Mouse (Mus musculus) myocyte (in vitro differentiated cells): ENCODE data around the gene Ranbp17.

ENCODE experiments used
- MYOD1 ChIP-seq, 3 experiments: IDR thresholded peaks; one replicate each; pipeline ENCODE4 v1.6.1; 2011; ENCODE audit warnings: control low read depth in 2 of 3, low read depth in 2 of 3, mild to moderate bottlenecking in 2 of 3, moderate library complexity in 1 of 3; ENCODE audit not compliant: insufficient read length in 2 of 3, control insufficient read depth in 1 of 3
- MYOG ChIP-seq, 3 experiments: IDR thresholded peaks; one replicate each; pipeline ENCODE4 v1.6.1; 2011; ENCODE audit warnings: control low read depth in 2 of 3, low read depth in 2 of 3, mild to moderate bottlenecking in 2 of 3; ENCODE audit not compliant: insufficient read length in 2 of 3, control insufficient read depth in 1 of 3, insufficient read depth in 1 of 3
- POLR2A ChIP-seq: IDR thresholded peaks from one replicate; pipeline ENCODE4 v1.6.1; 2011; ENCODE audit warnings: low read depth, mild to moderate bottlenecking, control low read depth, moderate library complexity; ENCODE audit not compliant: insufficient read length

- TF ChIP-seq POLR2A (no peak), MYOD1 (IDR thresholded peaks at IDR 0.05; ENCODE audit: control insufficient read depth in 1 of 3, insufficient read length in 2 of 3, low read depth in 2 of 3) (no peak), MYOG (IDR thresholded peaks at IDR 0.05; ENCODE audit: control insufficient read depth in 1 of 3, insufficient read depth in 1 of 3, insufficient read length in 2 of 3, low read depth in 2 of 3) (no peak)
Measured at GRCm38 (mm10) chr11:33297121-33297520, 216.4 kb downstream of the Ranbp17 start.
